Mouse (Mus musculus) brown adipose tissue, adult 24 weeks (tissue): Measurements from ENCODE around the gene Plscr2. TPM values are rescaled to one million over a fixed set of nuclear protein-coding genes. Genes with fewer than 3 reads are reported as not detected.

Experiments
- H3K27ac ChIP-seq: fragments of 200-500 bp; replicated peaks from 2 replicates; pipeline ENCODE4 v1.5.1; 2012; ENCODE audit warnings: low read depth, mild to moderate bottlenecking, low read length
- H3K4me1 ChIP-seq: fragments of 200-500 bp; 2 replicates; pipeline ENCODE4 v1.6.1; 2012; ENCODE audit warnings: low read length, mixed read lengths; ENCODE audit not compliant: control insufficient read depth, insufficient read depth, insufficient read length
- H3K4me3 ChIP-seq: fragments of 200-500 bp; 2 replicates; pipeline ENCODE4 v1.5.1; 2012; ENCODE audit warnings: low read depth, mild to moderate bottlenecking, low read length, moderate library complexity; ENCODE audit not compliant: insufficient read depth
- polyA plus RNA-seq: library from polyadenylated mRNA; stranded (reverse); fragments of >200 nt; gene quantifications from 2 replicates; pipeline ENCODE4 v1.2.4, GENCODE M21; 2012; ENCODE audit not compliant: missing spikeins, insufficient read depth, insufficient read length

The Plscr2 gene
- 1.8 and 1.9 TPM in 2 replicates for polyA plus RNA-seq

GRCm38 (mm10) chr9:92275486-92276207, at the start of gene Plscr2:
Plscr2 (plus strand) TSS chr9:92275602.
- Histone ChIP-seq H3K4me3 (peak within 1 kb of the TSS; percentile 35), H3K27ac (peak within 1 kb of the TSS; percentile 59), H3K4me1 (peaks cover 11% of the 10 kb centered on the region)

GRCm38 (mm10) chr9:92226127-92226655, 49.2 kb upstream of the Plscr2 start:
- Histone ChIP-seq H3K27ac (no peak overlapping the region), H3K4me1 (peaks cover 7% of the 10 kb centered on the region), H3K4me3 (no peak overlapping the region)

- Histone ChIP-seq H3K4me3 (no peak overlapping the region), H3K4me1 (peaks cover 7% of the 10 kb centered on the region), H3K27ac (no peak overlapping the region)
These were observed 48.6 kb upstream of the Plscr2 start for GRCm38 (mm10) chr9:92226795-92227194.

- Histone ChIP-seq H3K4me1 (peaks cover 7% of the 10 kb centered on the region), H3K27ac (no peak overlapping the region), H3K4me3 (no peak overlapping the region)
These were observed 46.3 kb upstream of the Plscr2 start for GRCm38 (mm10) chr9:92228867-92229832.

- H3K4me3 ChIP-seq: no peak overlapping the region
- H3K27ac ChIP-seq: no peak overlapping the region
- H3K4me1 ChIP-seq: peaks cover 1% of the 10 kb centered on the region; the same call in 1 of the 2 replicates
These were observed 45.6 kb upstream of the Plscr2 start for GRCm38 (mm10) chr9:92229833-92230205.

- H3K27ac ChIP-seq: no peak overlapping the region
- H3K4me3 ChIP-seq: no peak overlapping the region
- H3K4me1 ChIP-seq: no peaks in the 10 kb centered on the region
These were observed 40.4 kb upstream of the Plscr2 start for GRCm38 (mm10) chr9:92234901-92235458.

GRCm38 (mm10) chr9:92248773-92249446, 26.5 kb upstream of the Plscr2 start:
- Histone ChIP-seq H3K4me3 (no peak overlapping the region), H3K27ac (no peak overlapping the region), H3K4me1 (no peaks in the 10 kb centered on the region)

GRCm38 (mm10) chr9:92249447-92249852, 26.0 kb upstream of the Plscr2 start, which contains the start of gene Plscr1:
Plscr1 (plus strand) TSS chr9:92249750.
- Histone ChIP-seq H3K4me1 (no peaks in the 10 kb centered on the region), H3K4me3 (peak within 1 kb of the TSS; percentile 72), H3K27ac (peak within 1 kb of the TSS; percentile 69)

- Histone ChIP-seq H3K4me1 (no peaks in the 10 kb centered on the region), H3K4me3 (peak overlapping the region; percentile 72), H3K27ac (peak overlapping the region; percentile 69)
These were observed 25.2 kb upstream of the Plscr2 start for GRCm38 (mm10) chr9:92249987-92250772.

- no peak overlapping the region for H3K27ac ChIP-seq
- no peaks in the 10 kb centered on the region for H3K4me1 ChIP-seq
- no peak overlapping the region for H3K4me3 ChIP-seq
These were observed 22.7 kb upstream of the Plscr2 start for GRCm38 (mm10) chr9:92252718-92253117.

- Histone ChIP-seq H3K4me3 (no peak overlapping the region), H3K27ac (no peak overlapping the region), H3K4me1 (no peaks in the 10 kb centered on the region)
These were observed 21.6 kb upstream of the Plscr2 start for GRCm38 (mm10) chr9:92253585-92254321.

- H3K4me1 ChIP-seq: peaks cover 3% of the 10 kb centered on the region; the same call in 1 of the 2 replicates
- H3K27ac ChIP-seq: no peak overlapping the region
- no peak overlapping the region for H3K4me3 ChIP-seq
These were observed 14.8 kb upstream of the Plscr2 start for GRCm38 (mm10) chr9:92260481-92261159.

GRCm38 (mm10) chr9:92265719-92266118, 9.7 kb upstream of the Plscr2 start:
- H3K27ac ChIP-seq: no peak overlapping the region
- H3K4me1 ChIP-seq: peaks cover 9% of the 10 kb centered on the region
- H3K4me3 ChIP-seq: 0 out of 2 replicates have a peak overlapping the region, but pooled peaks have one; percentile 4
